Mouse (Mus musculus) midbrain, embryonic 15.5 days (tissue): ENCODE results near the gene Foxl1. TPM values are rescaled to one million over a fixed set of nuclear protein-coding genes. Genes with fewer than 3 reads are reported as not detected.
"Not testable (repeated sequence)": the region's sequence is repeated elsewhere in the genome, so short reads cannot be mapped to it uniquely, and the experiment has no call there.

Experiments
- ATAC-seq: fragments of 200-750 bp; cut with Nextera tagmentation; replicated peaks from 2 replicates; pipeline ENCODE4 v1.8.0; 2017; ENCODE audit warnings: moderate TSS enrichment
- H3K27ac ChIP-seq: fragments of 300-500 bp; sonication (generic); 2 replicates; pipeline ENCODE4 v1.5.1; 2015; ENCODE audit warnings: mild to moderate bottlenecking, inconsistent platforms
- H3K27me3 ChIP-seq: fragments of 300-500 bp; sonication (generic); replicated peaks from 2 replicates; pipeline ENCODE4 v1.6.1; 2015; ENCODE audit warnings: inconsistent platforms
- H3K36me3 ChIP-seq: fragments of 300-500 bp; sonication (generic); replicated peaks from 2 replicates; pipeline ENCODE4 v1.6.1; 2015; ENCODE audit warnings: inconsistent platforms
- H3K4me1 ChIP-seq: fragments of 300-500 bp; sonication (generic); 2 replicates; pipeline ENCODE4 v1.6.1; 2015; ENCODE audit warnings: inconsistent platforms
- H3K4me2 ChIP-seq: fragments of 300-500 bp; sonication (generic); 2 replicates; pipeline ENCODE4 v1.6.1; 2015; ENCODE audit warnings: inconsistent platforms, mild to moderate bottlenecking, moderate library complexity
- H3K4me3 ChIP-seq: fragments of 300-500 bp; sonication (generic); 2 replicates; pipeline ENCODE4 v1.5.1; 2015; ENCODE audit warnings: mild to moderate bottlenecking, inconsistent platforms
- H3K9ac ChIP-seq: fragments of 300-500 bp; sonication (generic); 2 replicates; pipeline ENCODE4 v1.6.1; 2015; ENCODE audit warnings: mild to moderate bottlenecking, inconsistent platforms
- H3K9me3 ChIP-seq: fragments of 300-500 bp; sonication (generic); 2 replicates; pipeline ENCODE4 v1.6.1; 2016; ENCODE audit warnings: inconsistent platforms
- WGBS: fragments of 180-500 bp; shearing (Covaris S2); methylation state at CpG from one replicate; pipeline ENCODE4 v1.1.7; 2015; ENCODE audit warnings: mixed read lengths; 5-methylcytosine and 5-hydroxymethylcytosine counted together
- polyA plus RNA-seq: library from polyadenylated mRNA; unstranded; fragments of >200 nt; fragmentation: Nextera tagmentation; extraction: Ambion mirVana; gene quantifications from 2 replicates; pipeline ENCODE4 v1.2.1, GENCODE M21; 2015

The Foxl1 gene
- polyA plus RNA-seq, 1 experiment from 2014 or later = 0.12 TPM

DNA sequence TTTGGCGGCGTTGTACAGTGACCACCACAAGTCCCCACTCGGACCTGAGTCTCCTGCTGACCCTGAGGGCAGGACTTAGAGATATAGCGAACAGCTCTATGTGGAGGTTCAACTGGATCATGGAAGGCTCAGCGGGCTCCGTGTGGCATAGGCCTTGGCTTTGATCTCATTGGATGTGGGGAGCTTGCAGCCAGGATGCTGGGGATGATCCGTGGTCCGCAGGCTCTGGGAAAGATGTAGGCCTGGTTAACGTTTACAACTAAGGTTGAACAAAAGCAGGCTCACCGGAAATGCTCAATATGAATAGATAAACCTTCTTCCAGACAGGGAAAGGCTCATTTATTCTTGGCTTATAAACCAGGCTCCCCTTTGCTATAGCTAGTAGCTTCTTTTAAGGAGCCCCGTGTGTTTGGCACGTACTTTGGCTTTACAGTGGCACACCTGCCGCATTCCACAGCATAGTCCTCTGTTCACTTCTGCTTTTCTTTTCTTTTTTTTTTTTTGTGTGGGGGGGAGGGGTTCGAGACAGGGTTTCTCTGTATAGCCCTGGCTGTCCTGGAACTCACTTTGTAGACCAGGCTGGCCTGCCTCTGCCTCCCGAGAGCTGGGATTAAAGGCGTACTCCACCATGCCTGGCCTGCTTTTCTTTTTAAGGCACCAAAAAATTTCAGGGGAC, 1.7 kb downstream of the Foxl1 start:
- Histone ChIP-seq H3K4me3 (no peak overlapping the region), H3K27ac (no peak overlapping the region), H3K9me3 (no peaks in the 10 kb centered on the region), H3K4me2 (no peak overlapping the region), H3K9ac (no peak overlapping the region), H3K36me3 (no peaks in the 10 kb centered on the region), H3K4me1 (peaks cover 18% of the 10 kb centered on the region), H3K27me3 (peaks cover 82% of the 10 kb centered on the region)
- WGBS = 13% methylated on average over 16 of the region's 16 CpGs
- ATAC-seq = no peak

DNA sequence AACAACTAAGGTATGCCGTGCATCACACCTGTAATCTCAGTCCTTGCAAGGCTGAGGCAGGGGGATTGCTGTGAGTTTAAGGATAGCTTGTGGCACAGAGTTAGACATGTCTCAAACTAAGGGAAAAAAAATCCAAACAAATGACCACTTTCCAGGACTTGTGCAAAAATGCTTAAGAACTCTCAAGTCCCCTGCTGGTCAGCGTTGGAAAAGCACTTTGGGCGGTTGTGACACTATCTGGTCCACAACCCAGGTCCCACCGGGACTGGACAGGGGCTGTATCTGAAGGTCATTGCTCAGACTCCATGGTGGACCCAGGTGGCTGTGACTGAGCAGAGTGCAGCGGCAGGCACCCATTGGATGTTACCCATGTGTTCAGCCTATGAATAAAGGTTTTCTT, 2.8 kb downstream of the Foxl1 start:
- Histone ChIP-seq H3K4me1 (peaks cover 18% of the 10 kb centered on the region), H3K36me3 (no peaks in the 10 kb centered on the region), H3K27ac (no peak overlapping the region), H3K4me3 (no peak overlapping the region), H3K9ac (no peak overlapping the region), H3K4me2 (no peak overlapping the region), H3K9me3 (no peaks in the 10 kb centered on the region), H3K27me3 (peaks cover 71% of the 10 kb centered on the region)
- 30% methylated on average over 5 of the region's 5 CpGs for WGBS
- ATAC-seq = no peak

DNA sequence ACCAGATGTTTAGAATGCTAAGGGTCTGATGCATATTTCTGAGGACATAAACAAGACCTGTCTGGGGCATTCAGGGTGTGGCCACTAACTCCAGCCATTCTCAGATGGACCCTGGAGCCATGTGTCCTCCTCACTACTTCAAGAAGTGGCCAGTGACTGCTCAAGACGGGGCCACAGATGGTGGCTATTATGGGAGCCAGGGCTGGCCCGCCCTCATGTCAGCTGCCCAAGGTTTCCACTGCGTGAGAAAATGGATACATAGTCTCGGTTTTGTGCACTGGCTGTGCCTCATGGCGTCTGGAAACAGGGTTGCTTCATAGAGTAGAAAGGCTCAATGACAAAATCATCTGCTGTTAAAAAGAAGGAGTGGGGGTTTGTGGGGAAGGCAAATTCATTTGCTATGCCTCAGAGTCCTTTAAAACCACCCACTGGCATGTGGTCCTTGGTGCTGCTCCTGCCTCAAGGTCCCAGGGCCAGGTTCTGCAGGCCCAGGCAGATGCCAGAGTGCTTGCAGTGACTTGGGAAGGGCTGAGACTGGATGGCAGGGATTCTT, 5.3 kb downstream of the Foxl1 start:
- Histone ChIP-seq H3K4me2 (no peak overlapping the region), H3K36me3 (no peaks in the 10 kb centered on the region), H3K4me1 (peaks cover 12% of the 10 kb centered on the region), H3K4me3 (no peak overlapping the region), H3K9me3 (no peaks in the 10 kb centered on the region), H3K9ac (no peak overlapping the region), H3K27ac (no peak overlapping the region), H3K27me3 (peaks cover 47% of the 10 kb centered on the region)
- no peak for ATAC-seq
- WGBS = 72% methylated on average over 5 of the region's 5 CpGs

DNA sequence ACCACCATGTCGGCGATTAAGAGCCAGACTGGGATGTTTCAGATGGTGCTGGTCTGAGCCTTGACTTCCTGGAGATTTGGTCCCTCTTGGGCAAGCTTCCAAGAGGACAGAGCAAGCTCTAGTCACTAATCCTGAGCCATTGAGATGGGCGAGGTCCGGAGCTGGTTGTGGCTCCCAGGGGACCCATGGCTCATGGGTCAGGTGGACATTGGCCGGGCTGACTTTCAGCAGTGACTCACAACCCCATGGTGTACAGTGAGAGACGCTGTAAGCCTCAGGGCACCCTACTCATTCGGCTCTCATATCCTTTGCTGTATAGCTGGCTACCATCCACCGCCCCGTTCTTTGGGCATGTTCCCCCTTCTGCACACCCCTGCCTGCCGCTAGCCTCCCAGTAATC, 6.4 kb downstream of the Foxl1 start:
- WGBS = 88% methylated on average over 10 of the region's 10 CpGs
- no peak for ATAC-seq
- peaks cover 37% of the 10 kb centered on the region for H3K27me3 ChIP-seq

DNA sequence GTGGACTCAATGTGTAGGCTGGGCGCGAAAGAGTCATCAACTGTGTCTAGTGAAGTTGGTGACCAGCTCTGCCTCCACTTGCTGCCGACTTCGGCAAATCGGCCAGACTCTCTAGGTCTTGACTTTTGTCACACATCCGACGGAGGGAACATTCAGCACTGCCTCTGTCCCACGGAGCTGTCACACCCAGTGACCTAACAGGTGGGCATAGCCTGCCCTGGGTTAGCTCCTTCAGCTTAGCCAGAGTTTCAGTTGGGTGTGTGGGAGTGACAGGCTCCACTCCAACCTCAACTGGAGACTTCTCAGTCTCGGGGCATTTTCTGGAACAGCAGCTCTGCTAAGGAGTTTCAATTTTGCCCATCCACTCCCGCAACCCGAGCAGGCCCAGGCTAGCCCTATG, 6.8 kb downstream of the Foxl1 start:
- Histone ChIP-seq H3K4me1 (no peaks in the 10 kb centered on the region), H3K4me3 (no peak overlapping the region), H3K9ac (no peak overlapping the region), H3K27ac (no peak overlapping the region), H3K9me3 (no peaks in the 10 kb centered on the region), H3K27me3 (peaks cover 33% of the 10 kb centered on the region), H3K4me2 (no peak overlapping the region), H3K36me3 (no peaks in the 10 kb centered on the region)
- no peak for ATAC-seq
- WGBS = 87% methylated on average over 11 of the region's 11 CpGs

More for the DNA sequence above, 6.4 kb downstream of the Foxl1 start:
- Histone ChIP-seq H3K4me3 (no peak overlapping the region), H3K9ac (no peak overlapping the region), H3K9me3 (no peaks in the 10 kb centered on the region), H3K4me2 (no peak overlapping the region), H3K36me3 (no peaks in the 10 kb centered on the region), H3K4me1 (0 out of 2 replicates have a peak, but pooled peaks cover 2% of the 10 kb centered on the region), H3K27ac (no peak overlapping the region)

DNA sequence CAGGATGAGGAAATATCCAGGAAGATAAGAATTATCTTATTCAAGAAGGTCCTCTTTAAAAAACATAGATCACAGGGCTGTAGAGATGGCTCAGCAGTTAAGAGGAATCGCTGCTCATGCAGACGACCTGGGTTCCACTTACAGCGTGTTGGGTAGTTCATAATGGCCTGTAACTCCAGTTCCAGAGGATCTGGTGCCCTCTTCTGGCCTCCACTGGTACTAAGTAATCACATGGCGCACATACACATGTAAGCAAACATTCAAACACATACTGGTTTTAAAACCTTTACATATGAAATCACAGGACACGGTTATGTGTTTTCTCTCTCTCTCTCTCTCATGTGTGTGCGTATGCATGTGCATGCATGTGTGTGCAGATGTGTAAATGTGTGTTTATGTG, 9.1 kb downstream of the Foxl1 start:
- no peak overlapping the region for H3K27ac ChIP-seq
- H3K4me2 ChIP-seq = no peak overlapping the region
- H3K4me1 ChIP-seq = no peaks in the 10 kb centered on the region
- H3K36me3 ChIP-seq = no peaks in the 10 kb centered on the region
- no peak for ATAC-seq
- no peak overlapping the region for H3K9ac ChIP-seq
- H3K4me3 ChIP-seq = no peak overlapping the region
- H3K9me3 ChIP-seq = no peaks in the 10 kb centered on the region
- peaks cover 11% of the 10 kb centered on the region for H3K27me3 ChIP-seq
- WGBS = 92% methylated on average over 6 of the region's 6 CpGs

DNA sequence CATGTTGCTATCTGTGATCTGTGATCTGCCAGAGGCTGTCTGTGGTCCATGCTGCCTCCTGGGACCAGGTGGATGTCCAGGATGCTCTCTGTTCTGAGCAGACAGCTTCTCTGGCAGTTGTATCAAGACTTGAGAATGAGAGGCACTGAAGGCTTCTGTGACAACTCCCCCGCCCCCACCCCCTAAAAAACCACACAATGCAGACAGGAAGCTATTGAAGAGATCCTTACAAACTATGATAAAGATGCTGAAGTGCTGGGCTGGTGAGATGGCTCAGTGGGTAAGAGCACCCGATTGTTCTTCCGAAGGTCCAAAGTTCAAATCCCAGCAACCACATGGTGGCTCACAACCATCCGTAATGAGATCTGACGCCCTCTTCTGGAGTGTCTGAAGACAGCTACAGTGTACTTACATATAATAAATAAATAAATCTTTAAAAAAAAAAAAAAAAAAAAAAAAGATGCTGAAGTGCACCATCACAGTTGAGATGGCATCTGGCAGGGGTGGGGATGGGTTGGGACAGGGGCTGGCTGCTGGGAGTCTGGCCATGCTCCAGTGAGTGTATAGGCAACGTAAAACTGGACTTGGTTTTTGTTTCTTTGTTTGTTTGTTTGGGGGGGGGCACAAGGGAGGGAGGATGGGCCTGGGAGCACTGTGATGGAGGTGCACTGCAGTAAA, 17.9 kb downstream of the Foxl1 start:
- H3K4me2 ChIP-seq, ATAC-seq, H3K36me3 ChIP-seq, H3K27me3 ChIP-seq, H3K4me1 ChIP-seq, H3K4me3 ChIP-seq, H3K9ac ChIP-seq, H3K9me3 ChIP-seq, H3K27ac ChIP-seq: not testable (repeated sequence)
- 77% methylated on average over 4 of the region's 6 CpGs for WGBS

DNA sequence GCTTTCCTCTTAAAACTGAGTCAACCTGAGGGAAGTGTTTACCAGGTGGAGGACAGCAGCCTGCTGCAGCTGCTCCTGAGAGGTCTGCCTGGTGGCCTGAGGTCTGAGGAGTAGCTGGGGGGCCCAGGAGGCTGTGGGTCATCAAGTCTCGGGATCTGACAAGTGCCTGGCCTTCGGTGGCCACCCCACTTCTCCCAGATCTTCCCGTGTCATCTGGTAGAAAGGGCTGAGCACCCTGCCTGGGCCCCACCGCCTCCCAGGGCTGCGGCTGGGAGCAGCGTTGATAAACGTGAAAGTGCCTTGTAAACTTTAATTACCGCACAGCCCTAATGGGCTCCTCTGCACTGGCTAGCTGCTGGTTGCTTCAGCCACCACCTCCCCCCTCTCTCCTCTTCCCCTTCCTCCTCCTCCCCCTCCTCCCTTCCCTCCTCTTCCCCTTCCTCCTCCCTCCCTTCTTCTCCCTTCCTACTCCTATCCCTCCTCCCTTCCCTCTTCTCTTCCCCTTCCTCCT, 20.9 kb downstream of the Foxl1 start:
- Histone ChIP-seq H3K4me1 (no peaks in the 10 kb centered on the region), H3K4me3 (no peak overlapping the region), H3K27me3 (no peaks in the 10 kb centered on the region), H3K9ac (no peak overlapping the region), H3K9me3 (no peaks in the 10 kb centered on the region), H3K36me3 (no peaks in the 10 kb centered on the region), H3K27ac (no peak overlapping the region), H3K4me2 (no peak overlapping the region)
- 52% methylated on average over 8 of the region's 8 CpGs for WGBS
- no peak for ATAC-seq

DNA sequence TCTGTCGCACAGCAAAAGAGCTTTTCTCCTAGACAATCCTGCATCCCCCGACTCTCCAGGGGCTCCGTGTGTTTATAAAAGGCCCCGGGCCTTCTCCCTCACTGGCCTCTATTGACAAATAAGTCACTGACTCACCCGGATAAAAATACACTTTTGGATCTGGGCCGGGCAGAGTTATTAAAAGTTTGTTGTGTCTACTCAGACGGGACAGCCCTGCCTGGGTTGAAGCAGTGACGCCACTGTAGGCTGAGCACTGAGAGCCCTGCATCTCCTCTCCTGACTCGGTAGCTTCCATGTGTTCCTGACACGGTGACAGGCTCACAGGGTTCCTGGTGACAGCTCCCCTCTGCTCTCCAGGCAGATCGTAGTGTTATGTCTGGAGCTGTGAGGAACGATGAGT, 24.7 kb downstream of the Foxl1 start:
- no peak overlapping the region for H3K4me2 ChIP-seq
- no peaks in the 10 kb centered on the region for H3K27me3 ChIP-seq
- no peak for ATAC-seq
- H3K27ac ChIP-seq = no peak overlapping the region
- H3K9me3 ChIP-seq = no peaks in the 10 kb centered on the region
- WGBS = 74% methylated on average over 12 of the region's 12 CpGs
- H3K9ac ChIP-seq = no peak overlapping the region
- H3K4me3 ChIP-seq = no peak overlapping the region
- no peaks in the 10 kb centered on the region for H3K36me3 ChIP-seq
- H3K4me1 ChIP-seq = no peaks in the 10 kb centered on the region

DNA sequence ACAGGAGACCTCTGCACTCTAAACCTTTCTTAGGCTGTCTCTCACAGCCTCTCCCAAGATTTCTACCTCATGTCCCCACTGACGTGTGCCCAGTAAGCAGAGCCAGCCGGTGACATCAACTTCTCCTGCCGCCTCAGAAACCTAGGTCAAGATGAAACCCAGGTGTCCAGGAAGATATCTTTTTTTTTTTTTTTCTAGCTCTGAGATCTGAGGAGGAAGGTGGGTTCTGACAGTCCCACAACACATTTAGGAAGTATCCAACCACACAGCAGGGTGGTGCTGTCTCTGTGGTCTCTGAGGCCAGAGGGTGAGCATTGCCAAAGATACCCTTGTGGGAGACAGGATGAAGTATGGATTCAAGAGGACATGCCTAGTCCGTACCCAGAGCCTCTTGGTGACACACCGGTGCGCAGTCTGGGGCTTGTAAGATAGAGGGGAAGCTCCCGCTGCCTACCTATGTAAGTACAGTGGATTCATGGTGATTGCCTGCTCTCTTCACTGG, 29.3 kb downstream of the Foxl1 start:
- H3K4me1 ChIP-seq = no peaks in the 10 kb centered on the region
- H3K27me3 ChIP-seq = no peaks in the 10 kb centered on the region
- no peak overlapping the region for H3K4me3 ChIP-seq
- ATAC-seq = no peak
- H3K27ac ChIP-seq = no peak overlapping the region
- no peak overlapping the region for H3K4me2 ChIP-seq
- no peak overlapping the region for H3K9ac ChIP-seq
- no peaks in the 10 kb centered on the region for H3K9me3 ChIP-seq
- H3K36me3 ChIP-seq = no peaks in the 10 kb centered on the region
- WGBS = 89% methylated on average over 7 of the region's 7 CpGs

DNA sequence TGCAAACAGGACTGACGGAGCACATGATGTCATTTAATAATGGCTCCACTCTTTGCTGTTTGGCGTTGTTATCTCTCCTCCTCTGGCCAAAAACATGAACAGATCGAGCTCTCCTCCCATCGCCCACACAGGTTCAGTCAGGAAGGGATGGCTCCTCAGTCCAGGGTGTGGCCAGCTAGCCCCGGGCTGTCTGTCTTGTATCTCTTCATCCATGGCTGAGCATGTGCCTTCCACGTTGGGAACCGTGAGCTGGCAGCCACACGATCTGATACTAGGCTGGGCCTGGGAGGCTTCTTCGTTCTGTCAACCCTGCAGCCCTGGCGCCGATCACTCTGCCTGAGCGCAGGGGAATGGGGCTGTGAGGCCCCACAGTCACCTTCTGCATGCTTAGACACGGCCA, 31.1 kb downstream of the Foxl1 start:
- no peaks in the 10 kb centered on the region for H3K9me3 ChIP-seq
- H3K27ac ChIP-seq = no peak overlapping the region
- WGBS = 82% methylated on average over 13 of the region's 13 CpGs
- ATAC-seq = no peak
- H3K4me2 ChIP-seq = no peak overlapping the region
- no peak overlapping the region for H3K4me3 ChIP-seq
- H3K9ac ChIP-seq = no peak overlapping the region
- H3K4me1 ChIP-seq = no peaks in the 10 kb centered on the region
- H3K27me3 ChIP-seq = no peaks in the 10 kb centered on the region
- H3K36me3 ChIP-seq = no peaks in the 10 kb centered on the region

DNA sequence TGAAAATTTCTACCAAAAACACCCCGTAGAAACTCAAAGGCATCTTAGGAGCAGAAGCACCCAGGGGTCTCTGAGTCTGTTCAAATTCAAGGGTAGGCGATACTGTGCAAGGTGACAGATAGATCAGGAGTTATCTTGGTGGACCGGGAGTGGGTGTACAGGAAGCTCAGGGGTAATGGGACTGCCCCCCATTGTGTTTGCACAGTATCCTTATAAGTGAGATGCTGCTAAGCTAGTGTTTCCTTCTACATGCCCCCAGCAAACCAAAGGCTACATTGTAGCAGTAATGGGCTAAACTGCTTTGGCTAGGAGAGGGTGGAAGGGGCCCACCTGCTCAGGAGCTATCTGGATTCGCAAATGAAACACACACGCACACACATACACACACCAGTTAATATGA, 33.7 kb downstream of the Foxl1 start:
- Histone ChIP-seq H3K4me3 (no peak overlapping the region), H3K27ac (no peak overlapping the region), H3K36me3 (no peaks in the 10 kb centered on the region), H3K27me3 (no peaks in the 10 kb centered on the region), H3K9ac (no peak overlapping the region), H3K4me1 (0 out of 2 replicates have a peak, but pooled peaks cover 3% of the 10 kb centered on the region), H3K4me2 (no peak overlapping the region), H3K9me3 (no peaks in the 10 kb centered on the region)
- WGBS = 91% methylated on average over 5 of the region's 5 CpGs
- no peak for ATAC-seq
